In the genomic region with DNA sequence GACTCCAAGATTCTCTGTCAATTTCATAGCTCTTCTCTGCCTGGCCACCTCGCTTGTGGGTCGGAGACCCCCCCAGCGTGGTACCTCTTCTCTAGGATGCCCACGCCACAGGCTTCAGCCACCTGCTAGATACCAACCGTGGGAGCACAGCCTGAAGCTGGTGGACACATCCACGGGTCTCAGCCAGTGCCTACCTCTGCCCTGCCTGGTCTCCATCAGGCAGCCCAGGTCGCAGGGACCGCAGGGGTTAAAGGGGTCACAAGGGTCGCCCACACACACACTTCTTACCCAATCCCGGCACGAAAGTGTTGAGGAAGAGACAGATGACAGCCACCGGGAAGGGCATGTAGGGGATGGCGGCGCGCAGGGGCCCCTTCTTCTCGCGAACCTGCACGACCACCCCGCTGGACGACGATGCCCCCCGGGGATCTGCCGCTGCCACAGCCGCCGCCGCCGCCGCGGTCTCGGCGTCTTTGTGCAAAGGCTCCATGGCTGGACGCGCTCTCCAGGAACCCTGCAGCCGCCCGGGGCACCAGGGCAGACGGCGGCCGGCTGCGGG, we compare ENCODE assay signal across 8 mouse cellular contexts. TPM values are rescaled to one million over a fixed set of nuclear protein-coding genes. Genes with fewer than 3 reads are reported as not detected.
DNase-seq lines count a peak whose midpoint lies in the region; ATAC-seq and TF ChIP-seq lines count a peak whose summit lies in the region.

No protein-coding gene starts in this region.

- H3K9ac ChIP-seq in liver, embryonic 12.5 days, result no peak overlapping the region
- H3K9ac ChIP-seq in stomach, embryonic 15.5 days, result no peak overlapping the region

- no peak overlapping the region for H3K27ac ChIP-seq in testis, adult 2 months (ENCODE audit: control insufficient read depth, insufficient read depth, low read depth, low read length)
- H3K27ac ChIP-seq in liver, embryonic 12.5 days, result no peak overlapping the region
- H3K27ac ChIP-seq in stomach, embryonic 15.5 days, result no peak overlapping the region

- ATAC-seq in CD4-positive, CD25-positive, alpha-beta regulatory T cell, adult 4 months, result no peak
- 0 out of 2 replicates have a peak, but pooled peaks have one; percentile 32 for ATAC-seq in liver, embryonic 12.5 days
- no peak for ATAC-seq in stomach, embryonic 15.5 days (ENCODE audit: insufficient read depth, low FRiP score, low read depth)

- peak overlapping the region; percentile 2; the same call in 1 of the 2 replicates for H3K4me3 ChIP-seq in testis, adult 2 months (ENCODE audit: control insufficient read depth, low read depth, low read length)
- peak overlapping the region; percentile 36 for H3K4me3 ChIP-seq in liver, embryonic 12.5 days
- peak overlapping the region; percentile 45 for H3K4me3 ChIP-seq in stomach, embryonic 15.5 days (replicated peaks)

- TF ChIP-seq POLR2A in testis, adult 2 months (IDR thresholded peaks at IDR 0.05; ENCODE audit: control insufficient read depth, low read depth, low read length), result no peak

- peak overlapping the region; percentile 61 for H3K4me2 ChIP-seq in liver, embryonic 12.5 days
- peak overlapping the region; percentile 84 for H3K4me2 ChIP-seq in stomach, embryonic 15.5 days

- H3K27me3 ChIP-seq in testis, adult 2 months (ENCODE audit: control insufficient read depth, insufficient read depth, low read length), result no peaks in the 10 kb centered on the region
- H3K27me3 ChIP-seq in liver, embryonic 12.5 days (replicated peaks), result peaks cover 84% of the 10 kb centered on the region
- peaks cover 40% of the 10 kb centered on the region for H3K27me3 ChIP-seq in stomach, embryonic 15.5 days (replicated peaks)

- peaks cover 6% of the 10 kb centered on the region for H3K4me1 ChIP-seq in testis, adult 2 months (ENCODE audit: control insufficient read depth, insufficient read depth, low read length)
- peaks cover 12% of the 10 kb centered on the region; the same call in 1 of the 2 replicates for H3K4me1 ChIP-seq in liver, embryonic 12.5 days
- peaks cover 15% of the 10 kb centered on the region for H3K4me1 ChIP-seq in stomach, embryonic 15.5 days

- no peaks in the 10 kb centered on the region for H3K36me3 ChIP-seq in testis, adult 2 months (ENCODE audit: control insufficient read depth, insufficient read depth, low read length)
- H3K36me3 ChIP-seq in liver, embryonic 12.5 days, result no peaks in the 10 kb centered on the region
- no peaks in the 10 kb centered on the region for H3K36me3 ChIP-seq in stomach, embryonic 15.5 days

- no peak for TF ChIP-seq CTCF in testis, adult 2 months (IDR thresholded peaks at IDR 0.05; ENCODE audit: control insufficient read depth, insufficient read depth, insufficient replicate concordance, low read depth, low read length)

- H3K9me3 ChIP-seq in liver, embryonic 12.5 days (replicated peaks), result no peaks in the 10 kb centered on the region
- no peaks in the 10 kb centered on the region for H3K9me3 ChIP-seq in stomach, embryonic 15.5 days

- DNase-seq in CD4-positive, CD25-positive, alpha-beta regulatory T cell, adult 2 months (ENCODE audit: low read depth, low spot score), result peak; percentile 8
- no peak for DNase-seq in testis, postnatal 10 days (ENCODE audit: low spot score)
- no peak for DNase-seq in cerebellum, adult 11-12 months
- no peak for DNase-seq in adipocyte (ENCODE audit: low spot score)

- 7% methylated on average over 35 of the region's 39 CpGs for WGBS in liver, embryonic 12.5 days (ENCODE audit: insufficient replicate concordance)
- 8% methylated on average over 20 of the region's 39 CpGs for WGBS in stomach, embryonic 15.5 days

RNA-seq across cellular contexts. Expression of a gene that starts 0.4 kb away (rescaled TPM):
- not detected for polyA plus RNA-seq in CD4-positive, CD25-positive, alpha-beta regulatory T cell, adult 4 months (2017; shearing (Covaris generic))
- 0.27 and 0.77 TPM in 2 replicates for polyA plus RNA-seq in testis, adult 2 months (2012; rRNA removed)
- 0.07 and 0.28 TPM in 2 replicates for polyA plus RNA-seq in liver, embryonic 12.5 days (2016; fragmentation: Nextera tagmentation; extraction: Ambion mirVana)
- 1.6 and 2.0 TPM in 2 replicates for polyA plus RNA-seq in stomach, embryonic 15.5 days (2015; fragmentation: Nextera tagmentation; extraction: Ambion mirVana)
